Mouse (Mus musculus) left cerebral cortex, adult 18-20 months (tissue): ENCODE measurements around the gene Fmo9. TPM values are rescaled to one million over a fixed set of nuclear protein-coding genes. Genes with fewer than 3 reads are reported as not detected.

Experiments
- DNase-seq, 2 experiments: peaks; one replicate each; pipeline ENCODE4 v3.0.0; 2021 to 2022; ENCODE audit warnings: low spot score in 2 of 2, mixed read lengths in 1 of 2
- long read RNA-seq, 2 experiments: library from polyadenylated mRNA; stranded (forward); transcript quantifications; one replicate each; pipeline ENCODE4 v2.0.0; 2021
- microRNA-seq, 2 experiments: library from miRNA; unstranded; fragments of <30 nt; microRNA quantifications; one replicate each; pipeline ENCODE4 v1.2.0; 2021
- total RNA-seq, 2 experiments: library from RNA; stranded (reverse); gene quantifications; 2 replicates each; pipeline ENCODE4 v1.2.3; 2021

Gene Fmo9
- not detected for total RNA-seq
- long read RNA-seq, experiment 1 = 0 reads
- long read RNA-seq, experiment 2 = 0 reads

DNA sequence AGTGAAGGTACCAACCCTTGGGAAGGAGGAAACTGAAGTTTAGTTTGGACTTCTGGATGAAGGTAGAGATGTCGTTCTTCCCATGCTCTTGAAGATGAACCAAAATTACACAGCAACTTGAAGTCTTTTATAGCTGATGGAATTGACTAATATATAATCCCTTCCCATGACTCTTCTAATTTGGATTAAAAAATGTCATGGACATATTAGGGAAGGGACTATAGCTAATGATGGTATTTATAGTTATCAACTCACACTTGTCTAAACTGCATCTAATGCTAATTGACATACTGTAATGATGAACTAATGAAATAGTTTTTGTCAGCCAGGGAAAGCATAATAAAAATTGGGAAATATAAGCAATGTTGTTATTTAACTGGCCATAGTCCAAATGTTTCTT is at the start of gene Fmo9:
Gene Fmo9 (minus strand): TSS at position 101 of the 400 bp plus-strand sequence.
- DNase-seq = no peak

DNA sequence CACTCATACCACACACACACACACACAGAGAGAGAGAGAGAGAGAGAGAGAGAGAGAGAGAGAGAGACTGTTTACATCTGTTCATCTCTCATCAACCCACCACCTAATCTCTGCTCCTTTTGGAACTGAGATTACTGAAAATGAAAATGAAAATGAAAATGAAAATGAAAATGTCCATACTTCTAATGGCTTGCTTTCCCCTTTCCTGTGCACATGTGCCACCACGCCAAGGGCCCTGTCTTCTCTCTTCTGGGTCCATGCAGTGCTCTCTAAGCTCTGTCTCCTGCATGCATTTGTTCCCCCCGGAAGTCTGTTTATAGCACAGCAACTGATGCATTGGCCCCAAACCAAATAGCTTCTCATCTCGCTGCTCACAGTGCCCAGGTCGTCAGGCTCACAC is 49.2 kb upstream of the Fmo9 start:
- no peak for DNase-seq

DNA sequence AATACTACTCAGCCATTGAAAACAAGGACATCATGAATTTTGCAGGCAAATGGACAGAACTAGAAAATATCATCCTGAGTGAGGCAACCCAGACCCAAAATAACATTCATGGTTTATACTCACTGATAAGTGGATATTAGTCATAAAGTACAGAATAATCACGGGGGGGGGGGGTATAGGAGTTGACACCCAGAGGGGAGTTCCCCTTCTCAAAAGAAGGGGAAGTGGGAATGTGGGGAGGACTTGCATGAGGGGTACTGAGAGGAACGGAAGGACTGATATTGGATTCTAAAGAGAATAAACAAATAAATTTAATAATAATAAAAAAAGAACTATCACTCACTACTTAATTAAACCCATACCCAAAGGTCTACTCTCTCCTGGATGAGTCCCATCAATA is 48.6 kb upstream of the Fmo9 start:
- DNase-seq = no peak

DNA sequence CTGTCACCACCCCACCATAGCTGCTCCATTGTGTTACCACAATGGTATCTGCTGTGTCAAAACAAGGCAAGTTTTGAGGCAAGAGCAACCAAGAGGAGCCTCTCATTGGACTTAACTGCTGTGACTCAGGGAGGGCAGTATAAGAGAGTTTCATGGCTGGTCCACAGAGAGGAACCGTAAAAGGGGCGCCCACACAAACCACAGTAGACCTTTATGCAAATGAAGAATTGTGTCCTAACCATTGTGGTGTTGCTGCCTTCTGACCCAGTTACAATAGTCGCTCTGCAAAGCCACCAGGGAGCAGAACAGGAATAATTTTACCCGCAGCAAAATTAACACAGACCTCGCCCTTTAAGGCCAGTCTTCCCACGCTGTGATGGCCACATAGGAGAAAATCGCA is 29.2 kb upstream of the Fmo9 start:
- DNase-seq = no peak

DNA sequence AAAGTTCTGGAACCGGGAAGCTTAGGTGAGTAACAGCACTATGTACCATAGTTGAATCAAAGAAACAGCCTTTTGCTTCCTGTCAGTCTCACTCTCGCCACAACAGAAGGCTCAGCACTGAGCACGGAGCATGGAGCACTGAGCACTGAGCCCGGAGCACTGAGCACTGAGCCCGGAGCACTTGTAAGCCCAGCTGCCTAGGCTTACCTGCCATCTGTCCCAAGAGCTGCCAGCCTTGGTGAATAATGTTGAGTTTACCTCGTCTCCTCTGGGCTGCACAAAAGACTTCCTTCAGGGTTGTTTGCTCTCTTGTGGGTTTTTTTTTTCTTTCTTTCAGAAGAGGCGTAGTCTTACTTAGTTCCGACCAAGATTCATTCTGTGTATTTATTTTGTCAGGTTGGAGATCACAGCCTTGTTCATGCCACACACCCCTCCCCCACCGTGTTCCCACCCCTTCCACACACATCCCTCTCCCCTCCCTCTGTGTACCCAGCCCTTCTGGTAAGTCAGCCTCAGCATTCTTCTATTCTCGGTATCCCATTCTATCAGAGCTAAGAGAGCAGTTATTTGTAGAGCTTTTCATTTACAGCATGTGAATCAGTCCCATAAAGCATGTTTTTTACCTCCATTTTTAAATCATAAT is 20.7 kb upstream of the Fmo9 start:
- no peak for DNase-seq

DNA sequence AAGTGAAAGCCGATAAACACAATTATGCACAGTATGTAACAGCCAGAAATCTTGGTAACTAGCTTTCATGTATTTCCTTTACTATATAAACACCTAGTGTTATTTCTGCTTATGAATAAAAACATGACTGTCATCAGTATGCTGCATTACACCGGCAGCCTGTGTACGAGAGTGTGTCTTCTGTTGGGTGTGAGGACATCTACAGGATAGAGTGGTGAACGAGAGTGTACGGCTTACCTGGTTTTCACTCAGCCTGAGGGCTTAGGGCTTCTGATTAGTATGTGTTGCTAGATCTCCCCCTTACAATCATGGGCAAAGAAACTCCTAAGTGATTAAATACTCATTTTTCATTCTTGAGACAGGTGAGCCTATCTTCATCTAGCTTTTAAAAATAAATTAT is 12.4 kb downstream of the Fmo9 start:
- DNase-seq = no peak

DNA sequence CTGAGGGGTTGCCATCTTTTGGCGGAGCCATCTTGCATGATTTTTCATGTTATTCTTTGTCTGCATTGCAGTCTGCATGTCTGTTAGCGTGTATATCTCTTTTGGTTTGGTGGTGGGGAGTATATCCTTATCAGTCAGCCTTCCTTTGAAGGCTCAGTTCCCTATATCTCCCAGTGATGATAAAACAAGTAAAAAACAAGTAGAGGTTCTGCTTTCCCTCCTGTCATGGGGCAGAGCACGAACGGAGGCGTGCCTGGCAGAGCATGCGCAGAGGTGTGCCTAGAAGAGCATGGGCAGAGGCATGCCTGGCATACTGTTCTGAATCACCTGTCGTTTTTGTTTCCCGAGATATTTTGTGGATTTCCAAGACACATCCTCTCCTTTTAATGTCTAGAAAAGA is 20.8 kb downstream of the Fmo9 start:
- no peak for DNase-seq

DNA sequence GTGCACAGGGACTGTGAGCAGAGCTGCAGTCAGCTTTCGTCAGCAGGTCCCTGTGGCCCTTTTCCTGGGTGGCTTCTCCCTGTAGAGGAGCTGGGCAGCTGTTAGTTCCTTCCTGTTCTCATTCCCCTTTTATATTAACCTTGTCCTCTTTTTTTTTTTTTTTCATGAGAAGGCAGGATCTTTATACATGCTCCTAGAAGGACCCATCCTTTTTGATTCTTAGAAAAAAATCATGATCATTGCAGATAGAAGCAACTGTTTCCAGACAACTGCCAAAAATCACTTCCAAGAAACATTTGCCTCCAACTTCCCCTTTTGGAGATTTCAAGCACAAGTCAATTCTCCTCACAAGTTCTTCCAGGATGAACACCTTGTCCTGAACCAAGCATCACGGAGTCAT is 34.1 kb downstream of the Fmo9 start, which contains the start of gene Gm4847:
Gene Gm4847 (minus strand): TSS at position 101 of the 400 bp plus-strand sequence.
- no peak for DNase-seq

Small RNAs within 50 kb of the gene (microRNA-seq; reads per million reads assigned to microRNA genes)
- gene Gm22992 = 0 reads per million in 2 experiments

Other genes with a start within 250 kb of the Fmo9 start
- gene Gm4846, start 184.3 kb downstream of the Fmo9 start, total RNA-seq = not detected
- gene Gm4847, start 34.2 kb downstream of the Fmo9 start, total RNA-seq = not detected